Mouse (Mus musculus): ENCODE measurements around the gene Drap1. TPM values are rescaled to one million over a fixed set of nuclear protein-coding genes. Genes with fewer than 3 reads are reported as not detected.

The Drap1 gene
- total RNA-seq, 2 experiments from 2014 or later, result 316 to 335 TPM

DNA sequence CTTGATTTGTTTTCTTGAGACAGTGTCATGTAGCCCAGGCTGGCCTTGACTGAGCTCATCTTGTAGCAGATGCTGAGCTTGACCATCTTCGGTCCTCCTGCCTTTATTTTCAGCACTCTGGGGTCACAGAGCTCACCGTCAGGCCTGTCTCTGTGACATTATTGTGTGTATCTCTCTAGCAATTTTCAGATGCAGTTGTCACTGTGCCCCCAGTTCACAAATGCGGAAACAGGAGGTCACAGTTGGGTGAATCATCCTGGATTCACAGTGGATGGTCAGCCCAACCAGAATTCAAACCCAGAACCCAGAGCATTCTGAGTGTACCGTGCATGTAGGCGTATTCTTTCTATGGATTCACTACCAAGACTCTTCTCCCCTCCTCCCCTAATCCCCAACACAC lies 21.0 kb upstream of the Drap1 start:
- DNase-seq (ENCODE audit: low spot score in 2 of 2), result no peak
- no peak overlapping the region for H3K27ac ChIP-seq
- no peak overlapping the region for H3K4me3 ChIP-seq
- TF ChIP-seq CTCF (conservative IDR thresholded peaks at IDR 0.05), result no peak

- DNase-seq (ENCODE audit: low spot score in 2 of 2), result no peak
- no peak for TF ChIP-seq CTCF (conservative IDR thresholded peaks at IDR 0.05)
- H3K27ac ChIP-seq, result no peak overlapping the region
- H3K4me3 ChIP-seq, result no peak overlapping the region
Measured at GRCm38 (mm10) chr19:5444954-5445353, 20.2 kb upstream of the Drap1 start.

- Histone ChIP-seq H3K27ac (no peak overlapping the region), H3K4me3 (no peak overlapping the region)
- no peak for TF ChIP-seq CTCF (conservative IDR thresholded peaks at IDR 0.05)
- DNase-seq (ENCODE audit: low spot score in 2 of 2), result no peak
Measured at GRCm38 (mm10) chr19:5444371-5444908, 19.7 kb upstream of the Drap1 start.

- Histone ChIP-seq H3K4me3 (no peak overlapping the region), H3K27ac (peak overlapping the region; percentile 54; the same call in 1 of the 2 replicates)
- DNase-seq (ENCODE audit: low spot score in 2 of 2), result no peak
- TF ChIP-seq CTCF (conservative IDR thresholded peaks at IDR 0.05), result no peak
Measured at GRCm38 (mm10) chr19:5433951-5434350, 9.2 kb upstream of the Drap1 start.

DNA sequence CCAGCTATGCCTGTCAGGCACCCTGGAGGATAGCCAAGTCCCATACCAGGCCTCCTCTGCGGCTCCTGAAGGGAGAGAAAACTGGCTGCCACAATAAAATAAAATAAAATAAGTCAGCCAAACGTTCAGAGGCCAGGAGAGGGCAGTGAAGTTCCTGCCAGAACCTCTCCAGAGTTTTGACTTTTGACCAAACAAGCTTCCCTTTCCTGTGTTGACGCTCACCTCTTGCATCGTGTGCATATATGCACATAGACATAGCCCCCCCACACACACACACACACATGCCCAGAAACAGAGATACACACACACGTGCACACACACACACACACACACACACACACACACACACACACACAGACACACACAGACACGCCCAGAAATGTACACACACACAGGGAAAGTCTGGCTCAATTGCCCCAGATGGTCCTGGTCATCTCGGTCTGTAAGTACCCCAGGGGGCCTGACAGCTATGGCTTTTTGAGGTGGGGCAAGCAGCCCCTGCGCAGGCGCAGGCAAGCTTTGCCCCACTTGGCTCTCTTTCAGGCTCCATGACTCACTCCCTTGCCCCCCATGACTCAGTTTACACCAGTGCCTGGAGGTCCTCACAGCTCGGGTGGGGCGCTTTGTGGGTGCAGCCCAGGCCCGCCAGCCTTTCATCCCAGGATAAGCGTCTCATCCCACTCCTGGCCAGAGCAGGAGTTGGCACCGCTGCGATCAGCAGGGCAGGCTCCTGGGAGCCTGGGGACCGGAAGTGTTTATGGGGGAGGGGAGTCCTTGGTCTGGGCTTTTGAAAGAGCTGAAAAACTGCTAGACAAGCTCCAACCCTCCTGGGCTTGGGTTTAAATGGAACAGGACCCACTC lies 8.4 kb upstream of the Drap1 start:
- Histone ChIP-seq H3K27ac (peak overlapping the region; percentile 54; the same call in 1 of the 2 replicates), H3K4me3 (peak overlapping the region; percentile 26; the same call in 1 of the 2 replicates)
- no peak for DNase-seq (ENCODE audit: low spot score in 2 of 2)
- peak; percentile 66 for TF ChIP-seq CTCF (conservative IDR thresholded peaks at IDR 0.05)

GRCm38 (mm10) chr19:5431911-5432464 lies 7.2 kb upstream of the Drap1 start:
- DNase-seq (ENCODE audit: low spot score in 2 of 2), result no peak
- H3K4me3 ChIP-seq, result no peak overlapping the region
- H3K27ac ChIP-seq, result no peak overlapping the region
- TF ChIP-seq CTCF (conservative IDR thresholded peaks at IDR 0.05), result no peak

GRCm38 (mm10) chr19:5430408-5430807 lies 5.6 kb upstream of the Drap1 start:
- no peak for TF ChIP-seq CTCF (conservative IDR thresholded peaks at IDR 0.05)
- DNase-seq (ENCODE audit: low spot score in 2 of 2), result no peak
- no peak overlapping the region for H3K27ac ChIP-seq
- H3K4me3 ChIP-seq, result no peak overlapping the region

DNA sequence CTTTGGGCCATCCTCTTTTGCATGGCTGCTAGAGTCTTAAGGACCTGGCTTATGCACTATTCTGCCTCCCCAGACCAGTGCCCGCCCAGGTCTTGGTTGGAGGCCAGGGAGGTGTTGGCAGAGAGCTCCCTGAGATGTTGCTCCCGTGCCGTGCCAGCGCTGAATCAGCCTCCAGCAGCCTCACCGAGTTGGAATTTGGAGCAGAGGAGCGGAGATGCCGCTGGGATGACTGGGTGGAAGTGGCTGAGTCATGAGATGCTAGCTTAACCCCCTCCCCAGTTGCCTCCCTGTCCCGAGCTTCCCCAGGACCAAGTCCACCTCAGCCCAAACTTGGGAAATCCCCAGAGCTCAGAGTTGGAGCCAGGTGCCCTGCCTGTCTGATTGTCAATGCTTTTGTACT lies 5.0 kb upstream of the Drap1 start:
- no peak overlapping the region for H3K27ac ChIP-seq
- H3K4me3 ChIP-seq, result no peak overlapping the region
- DNase-seq (ENCODE audit: low spot score in 2 of 2), result no peak
- TF ChIP-seq CTCF (conservative IDR thresholded peaks at IDR 0.05), result no peak

- Histone ChIP-seq H3K27ac (no peak overlapping the region), H3K4me3 (no peak overlapping the region)
- no peak for DNase-seq (ENCODE audit: low spot score in 2 of 2)
- no peak for TF ChIP-seq CTCF (conservative IDR thresholded peaks at IDR 0.05)
Measured at GRCm38 (mm10) chr19:5429219-5429618, 4.4 kb upstream of the Drap1 start.

- TF ChIP-seq CTCF (conservative IDR thresholded peaks at IDR 0.05), result peak; percentile 71
Measured at GRCm38 (mm10) chr19:5428083-5428482, 3.3 kb upstream of the Drap1 start.

GRCm38 (mm10) chr19:5426640-5427290 lies 2.0 kb upstream of the Drap1 start:
- no peak overlapping the region for H3K27ac ChIP-seq
- no peak for DNase-seq (ENCODE audit: low spot score in 2 of 2)
- TF ChIP-seq CTCF (conservative IDR thresholded peaks at IDR 0.05), result no peak
- no peak overlapping the region for H3K4me3 ChIP-seq

More at GRCm38 (mm10) chr19:5428083-5428482, 3.3 kb upstream of the Drap1 start:
- Histone ChIP-seq H3K4me3 (no peak overlapping the region), H3K27ac (no peak overlapping the region)
- DNase-seq (ENCODE audit: low spot score in 2 of 2), result no peak

DNA sequence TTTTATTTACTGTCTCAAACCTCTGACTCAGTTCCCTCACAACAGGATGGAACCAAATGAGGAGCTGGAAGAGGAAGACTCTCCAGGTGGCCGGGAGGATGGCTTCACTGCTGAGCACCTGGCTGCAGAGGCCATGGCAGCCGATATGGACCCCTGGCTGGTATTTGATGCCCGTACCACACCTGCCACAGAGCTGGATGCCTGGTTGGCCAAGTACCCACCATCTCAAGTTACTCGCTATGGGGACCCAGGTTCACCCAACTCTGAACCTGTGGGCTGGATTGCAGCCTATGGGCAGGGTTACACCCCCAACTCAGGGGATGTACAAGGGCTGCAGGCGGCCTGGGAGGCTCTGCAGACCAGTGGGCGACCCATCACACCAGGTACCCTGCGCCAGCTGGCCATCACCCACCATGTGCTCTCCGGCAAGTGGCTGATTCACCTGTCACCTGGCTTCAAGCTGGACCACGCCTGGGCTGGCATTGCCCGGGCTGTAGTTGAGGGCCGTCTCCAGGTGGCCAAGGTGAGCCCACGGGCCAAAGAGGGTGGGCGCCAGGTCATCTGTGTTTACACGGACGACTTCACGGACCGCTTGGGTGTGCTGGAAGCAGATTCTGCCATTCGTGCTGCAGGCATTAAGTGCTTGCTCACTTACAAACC lies 1.3 kb upstream of the Drap1 start:
- no peak for DNase-seq (ENCODE audit: low spot score in 2 of 2)
- Histone ChIP-seq H3K4me3 (peak overlapping the region; percentile 98), H3K27ac (peak overlapping the region; percentile 97)
- TF ChIP-seq CTCF (conservative IDR thresholded peaks at IDR 0.05), result no peak

Measured in layer of hippocampus, adult 2 months (tissue).